Mouse (Mus musculus): ENCODE measurements around the gene Csad. TPM values are rescaled to one million over a fixed set of nuclear protein-coding genes. Genes with fewer than 3 reads are reported as not detected.

The Csad gene
- total and polyA plus RNA-seq, 2 experiments from 2014 or later = 27.7 to 64.7 TPM

GRCm38 (mm10) chr15:102214132-102214531, 9.6 kb upstream of the Csad start:
- Histone ChIP-seq H3K36me3 (replicated peaks; ENCODE audit: control insufficient read depth, insufficient read depth, low read length) (peaks cover 70% of the 10 kb centered on the region), H3K27ac (ENCODE audit: low read depth) (no peak overlapping the region), H3K4me1 (ENCODE audit: control insufficient read depth, insufficient read depth) (no peaks in the 10 kb centered on the region), H3K9me3 (replicated peaks; ENCODE audit: control insufficient read depth, low read length) (no peaks in the 10 kb centered on the region), H3K27me3 (ENCODE audit: control insufficient read depth, insufficient read depth, low read length) (no peaks in the 10 kb centered on the region), H3K9ac (replicated peaks; ENCODE audit: low read depth, low read length) (no peak overlapping the region), H3K4me2 (ENCODE audit: low read depth, low read length) (no peak overlapping the region), H3K4me3 (ENCODE audit: low read depth, low read length) (no peak overlapping the region)
- no peak for TF ChIP-seq EP300 (IDR thresholded peaks at IDR 0.05; ENCODE audit: low read depth)
- no peak for TF ChIP-seq CTCF (IDR thresholded peaks at IDR 0.05; ENCODE audit: low read depth)
- no peak for DNase-seq (ENCODE audit: low spot score)
- ATAC-seq (ENCODE audit: insufficient read depth, low read depth) = no peak
- 68% methylated on average over 2 of the region's 2 CpGs for WGBS

- Histone ChIP-seq H3K4me3 (ENCODE audit: low read depth, low read length) (no peak overlapping the region), H3K4me2 (ENCODE audit: low read depth, low read length) (no peak overlapping the region), H3K9me3 (replicated peaks; ENCODE audit: control insufficient read depth, low read length) (no peaks in the 10 kb centered on the region), H3K9ac (replicated peaks; ENCODE audit: low read depth, low read length) (no peak overlapping the region), H3K27me3 (ENCODE audit: control insufficient read depth, insufficient read depth, low read length) (no peaks in the 10 kb centered on the region), H3K27ac (ENCODE audit: low read depth) (no peak overlapping the region), H3K36me3 (replicated peaks; ENCODE audit: control insufficient read depth, insufficient read depth, low read length) (peaks cover 91% of the 10 kb centered on the region), H3K4me1 (ENCODE audit: control insufficient read depth, insufficient read depth) (no peaks in the 10 kb centered on the region)
- TF ChIP-seq CTCF (IDR thresholded peaks at IDR 0.05; ENCODE audit: low read depth) = no peak
- no peak for TF ChIP-seq EP300 (IDR thresholded peaks at IDR 0.05; ENCODE audit: low read depth)
- no peak for DNase-seq (ENCODE audit: low spot score)
- ATAC-seq (ENCODE audit: insufficient read depth, low read depth) = no peak
- WGBS = 56% methylated on average over 6 of the region's 6 CpGs
Observed at GRCm38 (mm10) chr15:102211895-102212294, 7.4 kb upstream of the Csad start.

GRCm38 (mm10) chr15:102210816-102211215, 6.3 kb upstream of the Csad start:
- DNase-seq (ENCODE audit: low spot score) (no peak), ATAC-seq (ENCODE audit: insufficient read depth, low read depth) (no peak)
- Histone ChIP-seq H3K9ac (replicated peaks; ENCODE audit: low read depth, low read length) (no peak overlapping the region), H3K27me3 (ENCODE audit: control insufficient read depth, insufficient read depth, low read length) (no peaks in the 10 kb centered on the region), H3K27ac (ENCODE audit: low read depth) (no peak overlapping the region), H3K9me3 (replicated peaks; ENCODE audit: control insufficient read depth, low read length) (no peaks in the 10 kb centered on the region), H3K4me2 (ENCODE audit: low read depth, low read length) (no peak overlapping the region), H3K4me1 (ENCODE audit: control insufficient read depth, insufficient read depth) (0 out of 2 replicates have a peak, but pooled peaks cover 3% of the 10 kb centered on the region), H3K36me3 (replicated peaks; ENCODE audit: control insufficient read depth, insufficient read depth, low read length) (peaks cover 82% of the 10 kb centered on the region), H3K4me3 (ENCODE audit: low read depth, low read length) (no peak overlapping the region)
- 95% methylated on average over 4 of the region's 4 CpGs for WGBS
- TF ChIP-seq EP300 (IDR thresholded peaks at IDR 0.05; ENCODE audit: low read depth) (no peak), CTCF (IDR thresholded peaks at IDR 0.05; ENCODE audit: low read depth) (no peak)

- TF ChIP-seq EP300 (IDR thresholded peaks at IDR 0.05; ENCODE audit: low read depth) (no peak), CTCF (IDR thresholded peaks at IDR 0.05; ENCODE audit: low read depth) (no peak)
- H3K36me3 ChIP-seq (replicated peaks; ENCODE audit: control insufficient read depth, insufficient read depth, low read length) = peaks cover 73% of the 10 kb centered on the region
Observed at GRCm38 (mm10) chr15:102209114-102209513, 4.6 kb upstream of the Csad start.

GRCm38 (mm10) chr15:102208092-102208561, 3.6 kb upstream of the Csad start:
- Histone ChIP-seq H3K4me1 (ENCODE audit: control insufficient read depth, insufficient read depth) (peaks cover 17% of the 10 kb centered on the region), H3K9ac (replicated peaks; ENCODE audit: low read depth, low read length) (no peak overlapping the region), H3K4me3 (ENCODE audit: low read depth, low read length) (no peak overlapping the region), H3K9me3 (replicated peaks; ENCODE audit: control insufficient read depth, low read length) (no peaks in the 10 kb centered on the region), H3K36me3 (replicated peaks; ENCODE audit: control insufficient read depth, insufficient read depth, low read length) (peaks cover 64% of the 10 kb centered on the region), H3K4me2 (ENCODE audit: low read depth, low read length) (no peak overlapping the region), H3K27me3 (ENCODE audit: control insufficient read depth, insufficient read depth, low read length) (no peaks in the 10 kb centered on the region), H3K27ac (ENCODE audit: low read depth) (no peak overlapping the region)
- 82% methylated on average over 9 of the region's 9 CpGs for whole genome bisulfite sequencing
- DNase-seq (ENCODE audit: low spot score) (no peak), ATAC-seq (ENCODE audit: insufficient read depth, low read depth) (no peak)
- TF ChIP-seq CTCF (IDR thresholded peaks at IDR 0.05; ENCODE audit: low read depth) = no peak
- no peak for TF ChIP-seq EP300 (IDR thresholded peaks at IDR 0.05; ENCODE audit: low read depth)

More at GRCm38 (mm10) chr15:102209114-102209513, 4.6 kb upstream of the Csad start:
- Histone ChIP-seq H3K27me3 (ENCODE audit: control insufficient read depth, insufficient read depth, low read length) (no peaks in the 10 kb centered on the region), H3K9me3 (replicated peaks; ENCODE audit: control insufficient read depth, low read length) (no peaks in the 10 kb centered on the region), H3K9ac (replicated peaks; ENCODE audit: low read depth, low read length) (no peak overlapping the region), H3K4me1 (ENCODE audit: control insufficient read depth, insufficient read depth) (peaks cover 17% of the 10 kb centered on the region), H3K27ac (ENCODE audit: low read depth) (no peak overlapping the region), H3K4me3 (ENCODE audit: low read depth, low read length) (no peak overlapping the region), H3K4me2 (ENCODE audit: low read depth, low read length) (no peak overlapping the region)
- 91% methylated on average over 8 of the region's 8 CpGs for WGBS
- DNase-seq (ENCODE audit: low spot score) = no peak
- ATAC-seq (ENCODE audit: insufficient read depth, low read depth) = no peak

- no peak overlapping the region for H3K9ac ChIP-seq (replicated peaks; ENCODE audit: low read depth, low read length)
- H3K36me3 ChIP-seq (replicated peaks; ENCODE audit: control insufficient read depth, insufficient read depth, low read length) = peaks cover 56% of the 10 kb centered on the region
Observed at GRCm38 (mm10) chr15:102207351-102207750, 2.8 kb upstream of the Csad start.

More at GRCm38 (mm10) chr15:102207351-102207750, 2.8 kb upstream of the Csad start:
- TF ChIP-seq EP300 (IDR thresholded peaks at IDR 0.05; ENCODE audit: low read depth) (no peak), CTCF (IDR thresholded peaks at IDR 0.05; ENCODE audit: low read depth) (no peak)
- H3K4me1 ChIP-seq (ENCODE audit: control insufficient read depth, insufficient read depth) = peaks cover 21% of the 10 kb centered on the region
- no peak overlapping the region for H3K27ac ChIP-seq (ENCODE audit: low read depth)
- H3K9me3 ChIP-seq (replicated peaks; ENCODE audit: control insufficient read depth, low read length) = no peaks in the 10 kb centered on the region
- ATAC-seq (ENCODE audit: insufficient read depth, low read depth) = no peak
- H3K4me3 ChIP-seq (ENCODE audit: low read depth, low read length) = no peak overlapping the region
- H3K4me2 ChIP-seq (ENCODE audit: low read depth, low read length) = no peak overlapping the region
- H3K27me3 ChIP-seq (ENCODE audit: control insufficient read depth, insufficient read depth, low read length) = no peaks in the 10 kb centered on the region
- DNase-seq (ENCODE audit: low spot score) = no peak
- WGBS = 82% methylated on average over 3 of the region's 3 CpGs
